In the genomic region with DNA sequence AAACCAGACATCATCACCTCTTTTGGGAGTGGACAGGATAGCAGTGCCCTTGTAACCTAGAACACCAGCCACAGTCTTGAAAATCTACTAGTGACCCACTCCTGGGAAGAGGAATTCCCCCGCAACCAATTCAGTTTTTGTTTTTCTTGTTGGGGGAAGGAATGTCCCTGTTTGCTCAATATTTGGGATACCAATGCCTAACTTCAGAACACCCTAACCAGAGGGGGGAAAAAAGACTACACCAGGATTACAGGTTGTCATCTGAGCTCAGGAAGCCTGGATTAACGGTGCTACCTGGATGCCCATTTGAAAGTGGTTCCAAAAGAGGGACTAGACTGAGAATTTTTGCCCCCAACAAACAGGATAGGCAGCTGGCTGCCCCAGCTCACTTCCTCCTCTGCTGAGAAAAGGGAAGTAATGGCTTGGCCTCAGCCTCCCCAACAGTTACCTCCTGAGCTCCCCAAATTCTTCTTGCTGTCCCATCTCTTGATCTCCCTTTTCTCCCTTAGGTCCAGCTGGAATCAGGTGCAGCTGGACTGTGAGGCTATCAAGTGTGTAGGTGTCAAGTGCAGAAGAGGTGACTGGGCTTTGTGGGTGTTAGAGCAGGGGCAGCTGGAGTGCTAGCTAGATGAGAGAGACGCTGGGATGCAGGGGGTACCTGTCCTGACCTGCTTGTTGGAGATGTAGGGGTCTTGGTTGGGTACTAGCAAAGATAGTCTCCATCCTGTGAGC, we compare ENCODE assay signal across 8 mouse cellular contexts. TPM values are rescaled to one million over a fixed set of nuclear protein-coding genes. Genes with fewer than 3 reads are reported as not detected.
A peak's percentile ranks its signal among the peaks of the same experiment; 100 is the strongest.
DNase-seq lines count a peak whose midpoint lies in the region; ATAC-seq and TF ChIP-seq lines count a peak whose summit lies in the region.

No protein-coding gene starts in this region.

- no peak for TF ChIP-seq RAD21 in MEL (IDR thresholded peaks at IDR 0.05; ENCODE audit: low read depth, low read length)

- H3K4me1 ChIP-seq in cerebellum, adult 2 months (ENCODE audit: control insufficient read depth, insufficient read depth, low read length) = peaks cover 31% of the 10 kb centered on the region
- peaks cover 0 to 28% of the 10 kb centered on the region in 2 experiments; a peak in 3 of 4 replicates for H3K4me1 ChIP-seq in MEL (ENCODE audit: control insufficient read depth in 1 of 2, insufficient read depth in 2 of 2, low read length in 2 of 2)
- H3K4me1 ChIP-seq in hindbrain, embryonic 12.5 days = peaks cover 23% of the 10 kb centered on the region
- peaks cover 27% of the 10 kb centered on the region for H3K4me1 ChIP-seq in midbrain, embryonic 12.5 days

- no peak; a peak in 1 of 4 replicates for TF ChIP-seq EP300 in MEL (IDR thresholded peaks at IDR 0.05; ENCODE audit: low read depth in 1 of 2, low read length in 2 of 2)

- no peak overlapping the region for H3K27ac ChIP-seq in cerebellum, adult 2 months (ENCODE audit: insufficient read depth, low read length)
- H3K27ac ChIP-seq in MEL (ENCODE audit: control insufficient read depth, low read depth, low read length) = peak overlapping the region; percentile 56
- no peak overlapping the region for H3K27ac ChIP-seq in hindbrain, embryonic 12.5 days
- H3K27ac ChIP-seq in midbrain, embryonic 12.5 days (replicated peaks) = no peak overlapping the region

- 52% methylated on average over 3 of the region's 3 CpGs for WGBS in cerebellum, adult 2 months
- WGBS in hindbrain, embryonic 12.5 days = 63% methylated on average over 3 of the region's 3 CpGs
- WGBS in midbrain, embryonic 12.5 days = 63% methylated on average over 3 of the region's 3 CpGs

- H3K9me3 ChIP-seq in MEL (replicated peaks; ENCODE audit: insufficient read depth, low read length) = no peaks in the 10 kb centered on the region
- no peaks in the 10 kb centered on the region for H3K9me3 ChIP-seq in hindbrain, embryonic 12.5 days (replicated peaks)
- H3K9me3 ChIP-seq in midbrain, embryonic 12.5 days = no peaks in the 10 kb centered on the region

- peaks cover 0 to 11% of the 10 kb centered on the region in 2 experiments; a peak in 2 of 4 replicates for H3K36me3 ChIP-seq in MEL (ENCODE audit: control insufficient read depth in 1 of 2, insufficient read depth in 2 of 2, low read length in 2 of 2)
- no peaks in the 10 kb centered on the region for H3K36me3 ChIP-seq in hindbrain, embryonic 12.5 days
- no peaks in the 10 kb centered on the region for H3K36me3 ChIP-seq in midbrain, embryonic 12.5 days

- H3K4me3 ChIP-seq in cerebellum, adult 2 months (replicated peaks; ENCODE audit: insufficient read depth, low read depth, low read length) = peak overlapping the region; percentile 92
- H3K4me3 ChIP-seq in MEL (ENCODE audit: control insufficient read depth in 1 of 2, insufficient read depth in 1 of 2, low read depth in 2 of 2, low read length in 2 of 2) = peak overlapping the region; percentile 61 to 85
- H3K4me3 ChIP-seq in hindbrain, embryonic 12.5 days = peak overlapping the region; percentile 65
- peak overlapping the region; percentile 57 for H3K4me3 ChIP-seq in midbrain, embryonic 12.5 days

- H3K9ac ChIP-seq in MEL (ENCODE audit: control insufficient read depth, low read depth, low read length, poor library complexity, severe bottlenecking) = peak overlapping the region; percentile 72
- H3K9ac ChIP-seq in hindbrain, embryonic 12.5 days = peak overlapping the region; percentile 78; the same call in 1 of the 2 replicates
- peak overlapping the region; percentile 73 for H3K9ac ChIP-seq in midbrain, embryonic 12.5 days (replicated peaks)

- ATAC-seq in hindbrain, embryonic 12.5 days (ENCODE audit: low FRiP score) = no peak
- no peak for ATAC-seq in midbrain, embryonic 12.5 days (ENCODE audit: low FRiP score, low read depth)

- no peak for DNase-seq in cerebellum, adult 2 months
- no peak for DNase-seq in cerebellum, postnatal 36 days
- peak; percentile 86 for DNase-seq in MEL (ENCODE audit: low read depth, low spot score)
- no peak for DNase-seq in retina, embryonic 14.5 days (ENCODE audit: low spot score)
- DNase-seq in urinary bladder, postnatal 36 days (ENCODE audit: low spot score in 2 of 2) = no peak
- DNase-seq in gastrocnemius, adult 8-10 months (ENCODE audit: low spot score in 2 of 2) = no peak

- no peaks in the 10 kb centered on the region for H3K27me3 ChIP-seq in cerebellum, adult 2 months (ENCODE audit: control insufficient read depth, insufficient read depth, low read length)
- H3K27me3 ChIP-seq in MEL (ENCODE audit: control insufficient read depth in 1 of 2, insufficient read depth in 2 of 2, low read length in 2 of 2) = no peaks in the 10 kb centered on the region
- H3K27me3 ChIP-seq in hindbrain, embryonic 12.5 days = peaks cover 14% of the 10 kb centered on the region
- peaks cover 41% of the 10 kb centered on the region for H3K27me3 ChIP-seq in midbrain, embryonic 12.5 days

- no peak for TF ChIP-seq POLR2A in cerebellum, adult 2 months (IDR thresholded peaks at IDR 0.05; ENCODE audit: borderline replicate concordance, insufficient read depth, low read length)
- TF ChIP-seq POLR2A in MEL (IDR thresholded peaks at IDR 0.05; ENCODE audit: control insufficient read depth in 1 of 2, insufficient read depth in 1 of 2, low read depth in 1 of 2, low read length in 2 of 2, poor library complexity in 1 of 2) = no peak

- TF ChIP-seq CTCF in cerebellum, adult 2 months (IDR thresholded peaks at IDR 0.05; ENCODE audit: borderline replicate concordance, insufficient read depth, low read depth, low read length) = no peak
- no peak for TF ChIP-seq CTCF in MEL (IDR thresholded peaks at IDR 0.05 in 2 of 3, conservative IDR thresholded peaks at IDR 0.05 in 1 of 3; ENCODE audit: control insufficient read depth in 1 of 3, insufficient read depth in 1 of 3, low read depth in 2 of 3, low read length in 3 of 3, poor library complexity in 1 of 3, severe bottlenecking in 1 of 3)

- peak overlapping the region; percentile 96 for H3K4me2 ChIP-seq in hindbrain, embryonic 12.5 days (replicated peaks)
- peak overlapping the region; percentile 95 for H3K4me2 ChIP-seq in midbrain, embryonic 12.5 days (replicated peaks)

- no peaks in the 10 kb centered on the region; the same call in 1 of the 2 replicates for H3K79me2 ChIP-seq in MEL (ENCODE audit: control insufficient read depth, insufficient read depth, low read length, poor library complexity)

TF ChIP-seq in MEL, 35 proteins besides CTCF, POLR2A, EP300 and RAD21:
- TF ChIP-seq JUND (IDR thresholded peaks at IDR 0.05; ENCODE audit: low read depth, low read length) = no peak
- TF ChIP-seq MXI1 (IDR thresholded peaks at IDR 0.05; ENCODE audit: low read depth, low read length) = no peak
- peak; percentile 44; the same call in 1 of the 2 replicates for TF ChIP-seq ETS1 (IDR thresholded peaks at IDR 0.05; ENCODE audit: low read depth, low read length)
- peak; percentile 51; the same call in 1 of the 2 replicates for TF ChIP-seq TBP (IDR thresholded peaks at IDR 0.05; ENCODE audit: low read depth, low read length)

RNA-seq across cellular contexts. Expression of gene Nfkbie, which starts 1.2 kb away (rescaled TPM):
- polyA plus RNA-seq in cerebellum, adult 2 months (2012; rRNA removed) = 12.5 and 13.5 TPM in 2 replicates
- total RNA-seq in MEL (2012; rRNA removed) = 2.7 and 3.3 TPM in 2 replicates
- polyA plus RNA-seq in MEL (2012; ENCODE audit: insufficient read depth in 1 of 2, insufficient read length in 2 of 2, low read depth in 1 of 2, low replicate concordance in 2 of 2, missing spikeins in 1 of 2) = 1 to 10 TPM in 1 of 2 experiments, not detected in 1; 5.7 TPM
- polyA plus RNA-seq in hindbrain, embryonic 12.5 days (2016; fragmentation: Nextera tagmentation; extraction: Ambion mirVana) = 7.0 and 7.7 TPM in 2 replicates
- 6.8 and 7.9 TPM in 2 replicates for polyA plus RNA-seq in midbrain, embryonic 12.5 days (2016; fragmentation: Nextera tagmentation; extraction: Ambion mirVana)
- total RNA-seq in gastrocnemius, adult 8-10 months (2022) = under 1 TPM; 0.27 to 0.56 (median 0.34) TPM

RNA-seq across cellular contexts. Expression of gene Slc35b2, which starts 7.0 kb away (rescaled TPM):
- 71.3 and 74.0 TPM in 2 replicates for polyA plus RNA-seq in cerebellum, adult 2 months (2012; rRNA removed)
- total RNA-seq in MEL (2012; rRNA removed) = 65.8 and 81.7 TPM in 2 replicates
- polyA plus RNA-seq in MEL (2012; ENCODE audit: insufficient read depth in 1 of 2, insufficient read length in 2 of 2, low read depth in 1 of 2, low replicate concordance in 2 of 2, missing spikeins in 1 of 2) = 100 to 1,000 TPM in 1 of 2 experiments, not detected in 1; 111 TPM
- 90.6 and 92.4 TPM in 2 replicates for polyA plus RNA-seq in hindbrain, embryonic 12.5 days (2016; fragmentation: Nextera tagmentation; extraction: Ambion mirVana)
- polyA plus RNA-seq in midbrain, embryonic 12.5 days (2016; fragmentation: Nextera tagmentation; extraction: Ambion mirVana) = 96.6 and 102 TPM in 2 replicates
- total RNA-seq in gastrocnemius, adult 8-10 months (2022) = 10 to 100 TPM; 17.2 to 22.9 (median 19.8) TPM

RNA-seq across cellular contexts. Expression of gene Tmem151b, which starts 7.2 kb away (rescaled TPM):
- 125 and 130 TPM in 2 replicates for polyA plus RNA-seq in cerebellum, adult 2 months (2012; rRNA removed)
- total RNA-seq in MEL (2012; rRNA removed) = 0.15 and 0.33 TPM in 2 replicates
- 1 to 10 TPM in 1 of 2 experiments, not detected in 1; 1.1 TPM for polyA plus RNA-seq in MEL (2012; ENCODE audit: insufficient read depth in 1 of 2, insufficient read length in 2 of 2, low read depth in 1 of 2, low replicate concordance in 2 of 2, missing spikeins in 1 of 2)
- 12.3 and 13.0 TPM in 2 replicates for polyA plus RNA-seq in hindbrain, embryonic 12.5 days (2016; fragmentation: Nextera tagmentation; extraction: Ambion mirVana)
- 12.6 and 13.5 TPM in 2 replicates for polyA plus RNA-seq in midbrain, embryonic 12.5 days (2016; fragmentation: Nextera tagmentation; extraction: Ambion mirVana)
- total RNA-seq in gastrocnemius, adult 8-10 months (2022) = not detected

RNA-seq across cellular contexts. Expression of gene Hsp90ab1, which starts 16.4 kb away (rescaled TPM):
- polyA plus RNA-seq in cerebellum, adult 2 months (2012; rRNA removed) = 915 and 924 TPM in 2 replicates
- 1,032 and 1,220 TPM in 2 replicates for total RNA-seq in MEL (2012; rRNA removed)
- over 10,000 TPM in 1 of 2 experiments, 1,000 to 10,000 TPM in 1; 4,130 to 27,726 TPM for polyA plus RNA-seq in MEL (2012; ENCODE audit: insufficient read depth in 1 of 2, insufficient read length in 2 of 2, low read depth in 1 of 2, low replicate concordance in 2 of 2, missing spikeins in 1 of 2)
- 1,350 and 1,487 TPM in 2 replicates for polyA plus RNA-seq in hindbrain, embryonic 12.5 days (2016; fragmentation: Nextera tagmentation; extraction: Ambion mirVana)
- polyA plus RNA-seq in midbrain, embryonic 12.5 days (2016; fragmentation: Nextera tagmentation; extraction: Ambion mirVana) = 1,424 and 1,459 TPM in 2 replicates
- total RNA-seq in gastrocnemius, adult 8-10 months (2022) = 1,000 to 10,000 TPM; 1,140 to 1,362 (median 1,203) TPM

RNA-seq across cellular contexts. Expression of gene Tcte1, which starts 33.4 kb away (rescaled TPM):
- 0.61 and 0.74 TPM in 2 replicates for polyA plus RNA-seq in cerebellum, adult 2 months (2012; rRNA removed)
- not detected in 2 replicates for total RNA-seq in MEL (2012; rRNA removed)
- not detected for polyA plus RNA-seq in MEL (2012; ENCODE audit: insufficient read depth in 1 of 2, insufficient read length in 2 of 2, low read depth in 1 of 2, low replicate concordance in 2 of 2, missing spikeins in 1 of 2)
- 2.3 and 3.2 TPM in 2 replicates for polyA plus RNA-seq in hindbrain, embryonic 12.5 days (2016; fragmentation: Nextera tagmentation; extraction: Ambion mirVana)
- 0.71 and 1.8 TPM in 2 replicates for polyA plus RNA-seq in midbrain, embryonic 12.5 days (2016; fragmentation: Nextera tagmentation; extraction: Ambion mirVana)
- not detected for total RNA-seq in gastrocnemius, adult 8-10 months (2022)
